Mouse (Mus musculus): ENCODE measurements around the gene Slc5a2. TPM values are rescaled to one million over a fixed set of nuclear protein-coding genes. Genes with fewer than 3 reads are reported as not detected.

The Slc5a2 gene
- total and polyA plus RNA-seq, 2 experiments from 2014 or later = 0.20 TPM; not detected in 1

DNA sequence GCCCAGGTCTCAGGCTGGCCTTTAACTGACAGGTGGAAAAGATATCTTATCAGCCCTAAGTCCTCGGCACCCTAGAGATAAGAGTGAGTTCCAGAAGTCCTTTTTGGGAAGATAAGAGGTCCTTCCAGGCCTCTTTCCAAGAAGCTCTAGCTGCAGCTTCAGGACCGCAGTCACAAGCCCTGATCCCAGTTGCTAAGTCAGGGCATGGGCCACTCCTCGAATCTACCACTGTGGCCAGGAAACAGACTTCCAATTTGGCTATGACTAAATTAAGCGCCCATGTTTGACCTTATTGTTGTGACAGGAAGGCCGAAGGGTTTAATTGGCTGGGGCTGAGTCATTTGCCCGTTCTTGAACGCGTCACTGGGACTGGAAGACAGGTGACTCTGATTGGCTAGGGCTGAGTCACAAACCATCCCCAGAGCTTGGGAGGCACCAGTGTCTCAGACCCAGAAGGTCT lies 44.8 kb downstream of the Slc5a2 start:
- Histone ChIP-seq H3K4me3 (ENCODE audit: low read depth, low read length) (no peak overlapping the region), H3K36me3 (replicated peaks; ENCODE audit: control insufficient read depth, insufficient read depth, low read length) (no peaks in the 10 kb centered on the region), H3K27ac (ENCODE audit: low read depth) (no peak overlapping the region), H3K9ac (replicated peaks; ENCODE audit: low read depth, low read length) (no peak overlapping the region), H3K27me3 (ENCODE audit: control insufficient read depth, insufficient read depth, low read length) (no peaks in the 10 kb centered on the region), H3K4me1 (ENCODE audit: control insufficient read depth, insufficient read depth) (peaks cover 12% of the 10 kb centered on the region), H3K9me3 (replicated peaks; ENCODE audit: control insufficient read depth, low read length) (no peaks in the 10 kb centered on the region), H3K4me2 (ENCODE audit: low read depth, low read length) (no peak overlapping the region)
- 11% methylated on average over 8 of the region's 8 CpGs for WGBS
- TF ChIP-seq CTCF (IDR thresholded peaks at IDR 0.05; ENCODE audit: low read depth) = no peak
- TF ChIP-seq EP300 (IDR thresholded peaks at IDR 0.05; ENCODE audit: low read depth) = no peak
- ATAC-seq (ENCODE audit: insufficient read depth, low read depth) = peak; percentile 55; the same call in 1 of the 2 replicates
- no peak for DNase-seq (ENCODE audit: low spot score)

DNA sequence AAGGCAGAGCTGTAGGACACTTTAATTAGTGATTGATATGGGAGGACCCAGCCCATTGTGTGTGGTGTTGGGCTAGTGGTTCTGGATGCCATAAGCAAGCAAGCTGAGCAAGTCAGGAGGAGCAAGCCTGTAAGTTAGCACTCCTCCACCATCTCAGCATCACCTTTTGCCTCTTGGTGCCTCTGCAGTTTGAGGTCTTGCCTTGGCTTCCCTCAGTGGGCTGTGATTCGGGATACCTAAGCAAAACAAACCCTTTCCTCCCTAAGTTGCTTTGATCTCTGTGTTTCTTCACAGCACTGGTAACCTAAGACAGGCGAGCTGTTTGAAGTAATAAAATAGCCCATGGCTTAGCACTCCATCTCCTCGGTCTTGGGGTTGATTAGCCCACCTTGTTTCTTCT lies 45.8 kb downstream of the Slc5a2 start:
- WGBS = 67% methylated on average over 3 of the region's 3 CpGs

DNA sequence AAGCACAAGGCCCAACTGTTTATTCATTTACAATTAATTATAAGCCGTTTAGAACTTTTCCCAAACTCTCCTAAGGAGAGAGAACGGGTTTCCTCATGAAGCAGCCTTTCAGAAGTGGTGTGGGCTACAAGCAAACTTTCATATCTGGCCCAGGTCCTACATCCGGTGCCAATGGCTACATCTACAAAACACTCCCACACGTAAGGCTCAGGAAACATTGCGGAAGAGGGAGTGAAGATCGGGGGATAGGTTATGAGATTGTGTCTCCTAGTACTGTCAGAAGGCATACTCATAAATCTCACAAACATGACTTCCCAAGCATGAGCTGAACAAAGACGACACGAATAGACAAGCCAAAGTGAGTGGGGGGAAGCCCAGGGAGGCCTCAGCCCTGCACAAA lies 46.4 kb downstream of the Slc5a2 start:
- no peak overlapping the region for H3K4me2 ChIP-seq (ENCODE audit: low read depth, low read length)
- no peak overlapping the region for H3K9ac ChIP-seq (replicated peaks; ENCODE audit: low read depth, low read length)
- H3K4me1 ChIP-seq (ENCODE audit: control insufficient read depth, insufficient read depth) = peaks cover 12% of the 10 kb centered on the region
- TF ChIP-seq CTCF (IDR thresholded peaks at IDR 0.05; ENCODE audit: low read depth) (no peak), EP300 (IDR thresholded peaks at IDR 0.05; ENCODE audit: low read depth) (no peak)
- H3K36me3 ChIP-seq (replicated peaks; ENCODE audit: control insufficient read depth, insufficient read depth, low read length) = no peaks in the 10 kb centered on the region
- 58% methylated on average over 8 of the region's 8 CpGs for WGBS
- H3K27me3 ChIP-seq (ENCODE audit: control insufficient read depth, insufficient read depth, low read length) = no peaks in the 10 kb centered on the region
- no peak overlapping the region for H3K27ac ChIP-seq (ENCODE audit: low read depth)
- DNase-seq (ENCODE audit: low spot score) (no peak), ATAC-seq (ENCODE audit: insufficient read depth, low read depth) (no peak)
- no peaks in the 10 kb centered on the region for H3K9me3 ChIP-seq (replicated peaks; ENCODE audit: control insufficient read depth, low read length)
- H3K4me3 ChIP-seq (ENCODE audit: low read depth, low read length) = no peak overlapping the region

More for the DNA sequence above, 45.8 kb downstream of the Slc5a2 start:
- H3K36me3 ChIP-seq (replicated peaks; ENCODE audit: control insufficient read depth, insufficient read depth, low read length) = no peaks in the 10 kb centered on the region
- H3K4me1 ChIP-seq (ENCODE audit: control insufficient read depth, insufficient read depth) = peaks cover 12% of the 10 kb centered on the region
- TF ChIP-seq CTCF (IDR thresholded peaks at IDR 0.05; ENCODE audit: low read depth) (no peak), EP300 (IDR thresholded peaks at IDR 0.05; ENCODE audit: low read depth) (no peak)
- no peak overlapping the region for H3K4me2 ChIP-seq (ENCODE audit: low read depth, low read length)
- no peaks in the 10 kb centered on the region for H3K9me3 ChIP-seq (replicated peaks; ENCODE audit: control insufficient read depth, low read length)
- H3K4me3 ChIP-seq (ENCODE audit: low read depth, low read length) = no peak overlapping the region
- no peak overlapping the region for H3K27ac ChIP-seq (ENCODE audit: low read depth)
- no peaks in the 10 kb centered on the region for H3K27me3 ChIP-seq (ENCODE audit: control insufficient read depth, insufficient read depth, low read length)
- no peak for DNase-seq (ENCODE audit: low spot score)
- no peak for ATAC-seq (ENCODE audit: insufficient read depth, low read depth)
- H3K9ac ChIP-seq (replicated peaks; ENCODE audit: low read depth, low read length) = no peak overlapping the region

GRCm38 (mm10) chr7:128312375-128313059 lies 47.1 kb downstream of the Slc5a2 start:
- WGBS = 67% methylated on average over 13 of the region's 13 CpGs
- ATAC-seq (ENCODE audit: insufficient read depth, low read depth) = no peak

DNA sequence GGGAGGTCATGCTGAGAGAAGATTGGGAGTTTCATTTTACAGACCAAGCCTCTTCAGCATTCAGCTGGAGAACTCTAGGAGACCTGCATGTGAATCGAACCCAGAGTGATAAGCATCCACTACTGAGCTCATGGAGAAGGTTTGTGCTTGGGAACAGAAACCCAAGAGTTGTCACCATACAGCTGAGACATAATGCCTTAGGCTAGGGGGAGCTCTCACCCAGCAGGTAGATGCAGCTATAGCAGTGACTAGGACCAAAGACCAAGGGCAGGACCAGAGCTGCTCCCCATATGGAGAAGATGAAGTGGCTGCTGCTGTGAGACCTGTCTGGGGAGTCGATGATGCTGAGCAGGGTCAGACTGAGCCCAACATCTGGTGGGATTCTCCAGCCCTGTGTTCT lies 48.1 kb downstream of the Slc5a2 start:
- 78% methylated on average over 2 of the region's 2 CpGs for WGBS
- no peak overlapping the region for H3K9ac ChIP-seq (replicated peaks; ENCODE audit: low read depth, low read length)
- TF ChIP-seq EP300 (IDR thresholded peaks at IDR 0.05; ENCODE audit: low read depth) = no peak
- TF ChIP-seq CTCF (IDR thresholded peaks at IDR 0.05; ENCODE audit: low read depth) = no peak
- H3K4me3 ChIP-seq (ENCODE audit: low read depth, low read length) = no peak overlapping the region
- H3K4me1 ChIP-seq (ENCODE audit: control insufficient read depth, insufficient read depth) = peaks cover 12% of the 10 kb centered on the region
- H3K36me3 ChIP-seq (replicated peaks; ENCODE audit: control insufficient read depth, insufficient read depth, low read length) = no peaks in the 10 kb centered on the region
- no peaks in the 10 kb centered on the region for H3K27me3 ChIP-seq (ENCODE audit: control insufficient read depth, insufficient read depth, low read length)
- H3K27ac ChIP-seq (ENCODE audit: low read depth) = no peak overlapping the region
- H3K4me2 ChIP-seq (ENCODE audit: low read depth, low read length) = no peak overlapping the region
- no peaks in the 10 kb centered on the region for H3K9me3 ChIP-seq (replicated peaks; ENCODE audit: control insufficient read depth, low read length)
- no peak for ATAC-seq (ENCODE audit: insufficient read depth, low read depth)
- DNase-seq (ENCODE audit: low spot score) = no peak

More at GRCm38 (mm10) chr7:128312375-128313059, 47.1 kb downstream of the Slc5a2 start:
- Histone ChIP-seq H3K27me3 (ENCODE audit: control insufficient read depth, insufficient read depth, low read length) (no peaks in the 10 kb centered on the region), H3K4me2 (ENCODE audit: low read depth, low read length) (no peak overlapping the region), H3K4me1 (ENCODE audit: control insufficient read depth, insufficient read depth) (peaks cover 12% of the 10 kb centered on the region), H3K9me3 (replicated peaks; ENCODE audit: control insufficient read depth, low read length) (no peaks in the 10 kb centered on the region), H3K27ac (ENCODE audit: low read depth) (no peak overlapping the region), H3K9ac (replicated peaks; ENCODE audit: low read depth, low read length) (no peak overlapping the region), H3K36me3 (replicated peaks; ENCODE audit: control insufficient read depth, insufficient read depth, low read length) (no peaks in the 10 kb centered on the region), H3K4me3 (ENCODE audit: low read depth, low read length) (no peak overlapping the region)
- TF ChIP-seq EP300 (IDR thresholded peaks at IDR 0.05; ENCODE audit: low read depth) (no peak), CTCF (IDR thresholded peaks at IDR 0.05; ENCODE audit: low read depth) (no peak)
- DNase-seq (ENCODE audit: low spot score) = no peak

GRCm38 (mm10) chr7:128314491-128314890 lies 49.0 kb downstream of the Slc5a2 start:
- Histone ChIP-seq H3K9ac (replicated peaks; ENCODE audit: low read depth, low read length) (no peak overlapping the region), H3K27ac (ENCODE audit: low read depth) (no peak overlapping the region), H3K4me2 (ENCODE audit: low read depth, low read length) (no peak overlapping the region), H3K27me3 (ENCODE audit: control insufficient read depth, insufficient read depth, low read length) (no peaks in the 10 kb centered on the region), H3K36me3 (replicated peaks; ENCODE audit: control insufficient read depth, insufficient read depth, low read length) (no peaks in the 10 kb centered on the region), H3K4me1 (ENCODE audit: control insufficient read depth, insufficient read depth) (peaks cover 12% of the 10 kb centered on the region), H3K4me3 (ENCODE audit: low read depth, low read length) (no peak overlapping the region), H3K9me3 (replicated peaks; ENCODE audit: control insufficient read depth, low read length) (no peaks in the 10 kb centered on the region)
- 64% methylated on average over 7 of the region's 7 CpGs for WGBS
- TF ChIP-seq EP300 (IDR thresholded peaks at IDR 0.05; ENCODE audit: low read depth) = no peak
- no peak for TF ChIP-seq CTCF (IDR thresholded peaks at IDR 0.05; ENCODE audit: low read depth)
- no peak for ATAC-seq (ENCODE audit: insufficient read depth, low read depth)
- DNase-seq (ENCODE audit: low spot score) = no peak
